Mouse (Mus musculus) adrenal gland, postnatal 4 days (tissue): ENCODE data around the gene Nsmce3. TPM values are rescaled to one million over a fixed set of nuclear protein-coding genes. Genes with fewer than 3 reads are reported as not detected.

Experiments used
- DNase-seq, 2 experiments: peaks; one replicate each; pipeline ENCODE4 v3.0.0; 2021 to 2022; ENCODE audit warnings: low spot score in 2 of 2, mixed read lengths in 2 of 2
- long read RNA-seq, 2 experiments: library from polyadenylated mRNA; stranded (forward); transcript quantifications; one replicate each; pipeline ENCODE4 v2.0.0; 2021
- total RNA-seq, 2 experiments: library from RNA; stranded (reverse); gene quantifications; 2 replicates each; pipeline ENCODE4 v1.2.3; 2021

Gene Nsmce3
- 10 to 100 TPM; 10.8 to 10.9 TPM for total RNA-seq
- long read RNA-seq, experiment 1, full-length matches to known transcripts: 68 of 68 reads
- long read RNA-seq, experiment 1, partial matches to known transcripts: 0 of 68 reads
- long read RNA-seq, experiment 1, other reads (novel, unspliced or antisense): 0 of 68 reads
- long read RNA-seq, experiment 2, full-length matches to known transcripts: 82 of 82 reads
- long read RNA-seq, experiment 2, partial matches to known transcripts: 0 of 82 reads
- long read RNA-seq, experiment 2, other reads (novel, unspliced or antisense): 0 of 82 reads

DNA sequence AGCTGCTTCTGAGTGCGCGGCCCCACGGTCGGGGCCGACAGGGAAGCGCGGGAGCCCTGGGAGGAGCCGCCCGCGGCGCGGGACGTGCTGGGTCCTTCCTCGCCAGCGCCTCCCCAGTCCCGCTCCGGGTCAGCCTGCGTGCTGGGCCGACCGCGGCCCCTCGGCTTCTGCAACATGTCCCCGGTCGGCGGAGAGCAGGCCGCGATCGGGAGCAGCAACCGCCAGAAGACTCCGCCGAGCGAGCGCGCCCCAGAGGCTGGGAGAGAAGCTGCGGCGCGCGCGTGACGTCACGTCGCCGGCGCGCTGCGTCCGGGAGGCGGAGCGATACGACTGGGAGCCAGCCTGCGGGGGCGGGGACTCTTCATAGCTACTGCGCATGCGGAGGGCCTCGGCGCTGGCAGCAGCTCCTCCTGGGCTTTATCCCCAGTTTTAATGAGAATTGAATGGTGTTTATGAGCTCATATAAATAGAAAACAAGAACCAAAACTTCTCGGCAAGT lies at the start of gene Nsmce3:
Gene Nsmce3, minus strand, starts transcription at position 255 of the 499 bp plus-strand sequence.
- DNase-seq: peak; percentile 88 to 90

DNA sequence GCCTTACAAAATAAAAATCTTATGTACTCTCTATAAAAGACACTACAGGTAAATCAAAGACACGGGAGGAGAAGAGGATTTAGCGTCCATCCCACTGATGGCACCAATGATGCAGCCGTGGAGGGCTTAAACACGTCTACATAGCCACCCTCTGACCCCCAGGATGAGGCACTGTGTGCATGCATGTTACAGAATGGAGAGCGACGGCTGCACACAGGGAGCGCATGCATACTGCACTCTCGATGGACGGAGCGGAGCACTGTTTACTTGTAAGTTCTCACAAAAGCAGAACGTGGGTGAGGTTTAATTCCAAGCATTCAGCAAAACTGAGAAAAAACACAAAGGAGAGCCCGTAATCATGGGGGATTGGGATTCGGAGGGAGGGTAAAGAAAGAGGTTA lies 48.4 kb upstream of the Nsmce3 start:
- no peak for DNase-seq

DNA sequence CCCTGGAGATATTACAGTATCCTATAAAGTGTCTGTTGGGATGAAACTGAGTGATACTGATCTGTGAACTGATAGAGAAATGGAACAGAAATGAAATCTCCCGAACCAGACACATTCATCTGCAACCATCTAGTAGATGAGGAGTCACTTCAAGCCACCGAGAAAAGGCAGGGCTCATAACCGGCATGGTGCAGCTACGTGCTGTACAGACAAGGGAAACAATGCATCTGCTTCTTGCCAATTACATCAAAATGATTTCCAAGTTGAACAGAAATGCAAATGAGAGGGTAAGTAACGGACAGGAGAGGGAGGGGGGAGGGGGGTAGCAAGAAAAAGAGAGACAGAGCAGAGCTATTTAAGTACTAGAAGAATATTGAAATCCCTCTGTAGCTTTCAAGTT lies 47.9 kb upstream of the Nsmce3 start:
- DNase-seq: no peak

DNA sequence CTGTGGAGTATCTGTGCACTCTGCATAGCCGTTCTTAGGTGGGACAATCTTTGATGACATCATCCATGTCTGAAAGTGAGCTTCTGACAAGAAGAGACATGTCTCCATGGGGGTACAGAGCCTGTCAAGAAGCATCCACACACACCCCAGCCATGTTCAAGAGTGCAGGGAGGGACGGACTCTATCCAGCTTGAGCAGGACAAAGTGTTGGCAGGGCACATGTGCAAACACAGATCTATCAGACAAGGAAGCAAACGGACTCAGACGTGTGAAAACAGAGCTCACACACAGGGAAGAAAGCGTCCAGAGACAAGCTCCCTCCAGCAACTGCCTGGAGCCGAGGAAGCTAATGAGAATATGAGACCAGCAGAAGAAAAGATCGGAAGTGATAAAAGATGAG lies 43.9 kb upstream of the Nsmce3 start:
- DNase-seq: no peak

DNA sequence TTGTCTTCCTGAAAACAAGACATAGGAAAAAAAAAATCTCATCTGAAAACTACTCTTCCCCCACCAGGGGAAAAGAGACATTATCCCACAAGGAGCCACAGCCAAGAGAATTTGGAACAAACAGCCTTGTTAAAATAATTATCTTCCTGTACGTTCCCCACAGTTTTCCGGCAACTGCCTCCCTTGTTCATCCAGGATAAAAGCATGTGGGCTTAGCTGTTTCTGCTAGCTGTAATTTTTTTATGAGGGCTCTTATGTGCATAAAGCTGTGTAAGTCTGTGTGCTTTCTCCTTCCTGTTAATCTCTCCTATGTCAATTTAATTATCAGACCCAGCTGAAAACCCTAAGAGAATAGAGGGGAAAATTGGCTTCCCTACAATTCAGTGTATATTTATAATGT lies 42.3 kb upstream of the Nsmce3 start:
- DNase-seq: no peak

DNA sequence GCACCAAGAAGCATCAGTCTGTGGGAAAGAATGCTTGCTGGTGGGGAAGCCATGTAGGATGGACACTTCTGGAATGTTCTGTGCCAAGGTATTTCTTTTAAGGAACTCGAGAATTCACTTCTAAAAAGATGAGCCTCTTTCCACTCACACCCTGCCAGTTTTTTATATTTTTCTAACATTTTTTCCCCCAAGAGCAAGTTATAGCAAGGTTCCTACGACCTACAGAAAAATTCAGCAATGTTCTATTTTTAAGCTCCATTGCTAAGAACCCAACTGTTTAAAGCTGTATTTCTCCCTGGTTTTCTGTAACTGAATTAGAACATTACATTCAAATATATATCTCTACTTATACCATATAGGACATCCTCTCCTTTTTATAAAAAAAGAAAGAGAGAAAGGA lies 39.1 kb upstream of the Nsmce3 start:
- DNase-seq: no peak

DNA sequence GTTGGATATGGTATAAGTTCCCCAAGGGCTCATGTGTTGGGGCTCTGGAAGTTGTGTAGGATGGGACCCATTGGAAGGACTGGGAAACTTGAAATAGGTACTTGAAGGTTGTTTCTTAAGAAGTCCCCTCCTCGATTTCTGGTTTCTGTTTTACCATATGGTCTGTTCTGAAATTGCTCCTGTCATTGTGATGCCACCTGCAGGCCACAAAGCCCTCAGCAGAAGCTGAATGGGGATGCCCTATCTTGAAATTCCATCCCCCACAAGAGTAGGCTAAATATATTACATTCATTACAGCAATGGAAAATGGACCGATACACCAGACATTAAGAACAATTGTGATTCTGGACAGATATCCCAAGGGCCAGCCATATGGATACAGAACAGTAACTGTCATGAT lies 37.4 kb upstream of the Nsmce3 start:
- no peak for DNase-seq

DNA sequence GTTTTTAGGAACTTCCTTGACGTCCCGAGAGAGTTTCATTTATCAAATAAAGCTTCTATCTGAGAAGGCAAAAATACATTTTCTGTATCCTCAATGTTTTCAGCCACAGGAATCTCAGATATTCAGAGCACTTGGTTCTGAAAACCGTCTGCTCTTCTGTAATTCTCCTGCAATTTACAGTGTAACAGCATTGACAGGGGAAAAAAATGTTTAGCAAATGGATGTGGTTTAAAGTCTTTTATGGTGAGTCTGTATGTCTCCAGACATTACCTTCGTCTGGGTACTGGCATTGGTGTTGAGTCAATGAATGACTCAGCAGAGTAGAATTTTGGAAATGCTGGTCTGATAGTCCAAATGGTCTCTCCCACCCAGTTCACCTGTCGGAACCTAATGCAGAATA lies 34.2 kb upstream of the Nsmce3 start:
- DNase-seq: no peak

DNA sequence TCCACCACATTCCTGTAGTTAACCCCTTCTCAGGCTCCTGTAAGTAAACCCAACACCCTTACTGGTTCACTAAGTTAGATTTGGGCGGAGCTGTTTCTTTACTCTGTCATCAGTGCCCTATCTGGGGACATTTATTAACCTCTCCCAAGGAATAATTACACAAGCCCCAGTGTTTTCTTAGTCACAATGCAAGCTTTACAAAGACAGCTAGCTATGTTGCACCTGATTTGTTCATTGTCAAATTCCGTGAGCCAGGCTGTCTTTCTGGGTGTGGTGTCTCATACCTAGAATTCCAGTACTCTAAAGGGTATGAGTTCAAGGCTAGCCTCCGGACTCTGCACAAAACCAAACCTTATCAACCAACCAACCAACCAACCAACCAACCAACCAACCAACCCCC lies 32.7 kb upstream of the Nsmce3 start:
- DNase-seq: no peak

DNA sequence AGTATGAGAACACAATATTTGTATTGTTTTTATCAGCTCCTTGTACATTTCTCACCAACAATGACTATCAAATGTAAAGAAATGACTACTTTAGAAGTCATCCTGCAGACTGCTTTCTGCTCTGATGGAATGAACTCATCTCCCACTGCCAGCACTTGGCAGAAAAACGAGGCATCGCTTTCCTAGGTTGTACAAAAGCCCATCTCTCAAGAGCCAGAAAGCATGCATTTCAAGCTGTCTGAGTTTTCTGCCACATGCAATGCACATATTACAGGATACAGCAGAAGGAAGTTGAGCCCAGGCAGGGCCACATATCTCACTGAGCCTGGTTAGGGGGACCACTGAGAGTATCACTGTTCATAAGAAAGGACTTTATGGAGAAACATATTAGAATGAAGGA lies 27.5 kb upstream of the Nsmce3 start:
- DNase-seq: no peak

DNA sequence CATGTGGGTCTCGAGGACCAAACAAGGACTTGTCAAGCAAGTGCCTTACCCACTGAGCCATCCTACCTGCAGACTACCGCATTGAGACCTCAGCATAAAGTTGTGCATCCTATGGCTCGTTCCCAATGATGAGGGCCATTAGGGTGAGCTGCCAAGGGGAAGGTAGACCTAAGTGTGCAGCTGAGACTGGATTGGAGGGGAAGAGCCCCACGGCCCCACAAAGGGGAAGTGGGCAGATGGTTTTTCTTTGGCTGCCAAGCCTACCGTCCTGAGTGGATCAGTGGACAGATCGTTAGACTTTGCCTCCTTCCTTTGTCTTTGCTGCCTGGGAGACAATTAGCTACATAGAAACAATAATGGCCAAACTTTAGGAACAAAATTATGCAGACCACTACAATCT lies 23.8 kb upstream of the Nsmce3 start:
- no peak for DNase-seq

DNA sequence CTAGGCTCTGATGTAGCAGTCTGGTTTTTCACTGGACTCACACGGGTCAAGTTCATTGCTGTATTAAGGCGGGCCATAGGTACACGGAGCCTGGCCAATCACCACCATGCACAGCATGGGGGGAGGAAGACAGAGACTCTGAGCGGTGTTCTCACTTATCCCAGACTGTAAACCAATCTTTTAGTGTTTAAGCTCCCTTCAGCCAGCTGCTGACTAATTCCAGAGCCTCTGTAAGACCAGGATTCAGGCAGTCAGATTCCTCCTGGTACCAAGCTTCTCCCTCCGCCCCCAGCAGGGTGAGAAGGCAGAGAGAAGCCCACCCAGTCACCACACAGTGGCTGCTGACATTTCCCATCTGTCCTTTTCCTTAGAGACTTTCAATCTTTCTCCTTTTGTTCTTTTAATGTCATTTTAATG lies 22.9 kb upstream of the Nsmce3 start:
- no peak for DNase-seq

DNA sequence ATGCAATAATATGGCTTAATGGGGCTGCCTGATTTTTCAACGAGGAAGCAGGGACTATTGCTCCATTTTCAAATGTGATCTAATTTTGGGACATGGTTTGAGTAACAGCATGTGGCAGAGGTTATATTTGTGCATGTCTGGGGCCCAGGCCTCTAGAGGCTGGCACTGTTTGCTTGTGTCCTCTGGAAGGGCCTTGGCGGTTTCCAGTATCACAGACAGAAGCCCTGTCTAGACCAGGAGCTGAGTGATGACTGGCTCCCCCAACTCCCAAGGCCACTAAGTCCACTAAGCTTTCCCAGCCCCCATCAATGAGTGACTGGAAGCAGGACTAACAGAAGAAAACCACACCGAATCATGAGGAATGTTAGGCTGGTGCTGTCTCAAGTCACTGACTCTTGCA lies 18.3 kb upstream of the Nsmce3 start:
- DNase-seq: peak in 1 of 2 experiments; percentile 18

DNA sequence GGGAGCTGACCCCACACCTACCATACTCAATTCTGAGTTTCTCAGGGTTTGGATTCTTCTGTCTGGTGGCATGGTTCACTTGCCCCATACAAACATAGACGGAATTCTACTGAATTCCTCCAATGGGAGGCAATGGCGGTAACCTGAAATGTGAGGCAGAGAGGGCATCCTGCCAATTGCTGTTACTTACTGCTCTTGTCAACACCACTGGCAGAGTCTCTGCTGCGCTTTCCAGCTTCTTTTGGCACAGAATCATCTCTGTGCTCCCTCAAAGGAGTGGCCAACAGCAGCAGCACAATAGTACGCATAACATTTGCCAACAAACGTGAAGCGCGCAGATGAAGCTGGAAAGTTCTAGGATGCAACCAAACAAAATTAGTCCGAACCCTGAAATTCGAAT lies 17.1 kb upstream of the Nsmce3 start:
- no peak for DNase-seq

DNA sequence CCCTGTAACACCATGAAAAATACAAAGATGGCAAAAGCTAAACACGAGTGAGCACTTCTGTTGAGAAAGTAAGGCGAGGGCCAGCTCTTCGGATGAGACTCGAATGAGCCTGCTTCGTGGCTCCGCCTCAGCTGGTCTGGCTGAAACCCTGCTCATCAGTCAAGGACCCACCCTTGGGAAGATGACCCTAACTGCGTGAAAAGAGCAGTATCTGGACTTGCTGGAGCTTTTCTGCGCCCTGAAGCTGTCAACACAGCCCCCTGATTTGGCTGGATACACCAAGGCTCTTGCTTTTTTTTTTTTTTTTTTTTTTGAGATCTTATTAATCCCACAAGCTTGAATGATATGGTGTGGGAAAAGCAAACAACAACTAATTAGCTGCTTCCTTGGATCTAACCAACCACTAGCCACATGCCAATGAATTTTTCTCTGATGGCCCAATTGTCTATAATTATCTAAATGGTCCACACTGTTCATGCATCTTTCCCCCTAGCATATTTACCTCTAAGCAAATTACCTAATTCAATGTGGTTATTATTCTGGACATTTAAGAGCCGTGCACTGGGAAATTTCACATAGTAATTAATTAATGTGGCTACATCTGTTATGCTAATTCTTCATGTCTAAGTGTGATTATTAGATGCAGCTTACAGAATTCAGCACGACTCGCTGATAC lies 11.5 kb upstream of the Nsmce3 start:
- DNase-seq: no peak

DNA sequence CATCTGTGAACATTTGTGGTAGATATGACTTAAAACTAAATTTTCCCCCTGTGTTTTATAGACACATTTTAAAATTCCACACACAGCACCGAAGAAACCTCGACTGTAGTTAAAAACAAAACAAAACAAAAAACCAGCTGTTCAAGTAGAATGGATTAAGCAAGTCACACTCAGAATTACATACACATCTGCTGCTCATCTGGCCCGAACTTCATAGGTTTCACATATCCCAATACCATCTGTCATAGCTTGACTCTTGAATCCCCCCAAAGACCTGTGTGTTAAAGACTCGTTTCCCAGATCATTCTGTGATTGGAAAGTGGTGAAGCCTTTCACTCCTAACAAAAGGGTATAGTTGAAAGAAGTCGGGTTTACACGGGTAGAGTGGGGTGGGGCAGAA lies 9.4 kb upstream of the Nsmce3 start:
- DNase-seq: no peak

DNA sequence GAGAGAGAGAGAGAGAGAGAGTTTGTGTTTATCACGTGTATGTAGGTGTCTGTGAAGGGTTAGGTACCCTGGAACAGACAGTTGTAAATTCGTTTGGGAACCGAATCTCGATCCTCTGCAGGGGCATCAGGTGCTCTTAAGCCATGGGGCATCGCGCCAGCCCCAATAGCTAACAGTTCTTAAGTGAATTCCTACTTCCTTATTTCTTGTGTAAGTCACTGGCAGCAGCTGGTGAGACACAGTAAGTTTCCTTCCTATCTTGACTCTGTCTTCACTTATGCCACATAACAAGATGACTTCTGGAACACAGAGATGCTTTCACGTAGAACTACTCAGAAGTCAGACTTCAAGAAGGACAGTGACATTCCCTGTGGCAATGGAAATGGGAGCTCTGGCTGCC lies 8.6 kb upstream of the Nsmce3 start:
- no peak for DNase-seq

DNA sequence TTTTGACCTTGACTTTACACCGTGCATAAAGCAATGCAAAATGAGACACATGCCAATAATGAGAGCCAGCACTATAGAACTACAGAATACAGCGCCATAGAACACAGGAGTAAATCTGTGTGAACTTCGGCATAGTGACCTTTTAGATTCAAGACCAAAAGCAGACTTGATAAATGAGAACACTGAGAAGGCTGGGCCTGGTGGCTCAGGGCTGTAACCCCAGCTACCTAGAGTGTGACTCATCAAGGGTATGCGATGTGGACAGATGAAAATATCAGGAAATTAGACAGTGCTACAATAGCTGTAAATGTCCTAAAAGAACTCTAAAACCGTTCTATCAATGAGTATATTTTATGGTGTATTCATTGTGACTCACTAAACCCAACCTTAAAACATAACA lies 7.6 kb upstream of the Nsmce3 start:
- no peak for DNase-seq

DNA sequence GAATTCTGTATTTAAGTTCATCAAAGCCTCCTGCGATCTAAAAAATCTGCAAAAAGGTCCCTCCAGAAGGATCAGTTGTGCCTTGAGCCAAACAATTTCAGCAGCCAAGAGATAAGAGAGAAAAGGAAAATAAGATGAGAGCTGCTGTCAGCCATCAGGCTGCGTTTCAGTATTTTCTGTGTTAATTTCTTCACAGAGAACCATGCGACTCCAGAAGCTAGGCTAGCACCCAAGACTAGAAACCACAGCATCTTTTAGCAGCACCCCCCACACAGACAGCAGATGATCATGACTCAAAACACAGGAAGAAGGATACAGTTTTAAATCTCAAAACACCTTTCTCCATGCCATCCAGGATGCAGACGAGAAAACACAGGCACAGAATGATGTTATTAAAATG lies 2.1 kb upstream of the Nsmce3 start:
- DNase-seq: no peak

DNA sequence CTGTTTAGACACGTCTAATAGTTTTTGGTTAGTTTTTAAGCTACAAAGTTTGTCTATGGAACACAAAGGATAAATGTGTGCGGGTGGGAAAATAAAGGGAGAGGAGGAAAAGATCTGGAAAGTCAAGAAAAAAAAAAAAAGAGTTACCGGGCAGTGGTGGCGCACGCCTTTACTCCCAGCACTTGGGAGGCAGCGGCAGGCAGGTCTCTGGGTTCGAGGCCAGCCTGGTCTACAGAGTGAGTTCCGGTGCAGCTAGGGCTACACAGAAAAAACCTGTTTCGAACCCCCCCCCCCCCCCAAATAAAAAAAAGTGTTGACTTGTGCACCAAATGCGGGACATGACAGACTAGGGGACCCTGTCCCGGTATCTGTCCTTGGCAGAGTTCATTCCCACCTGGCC lies 469 bp upstream of the Nsmce3 start:
- DNase-seq: no peak

DNA sequence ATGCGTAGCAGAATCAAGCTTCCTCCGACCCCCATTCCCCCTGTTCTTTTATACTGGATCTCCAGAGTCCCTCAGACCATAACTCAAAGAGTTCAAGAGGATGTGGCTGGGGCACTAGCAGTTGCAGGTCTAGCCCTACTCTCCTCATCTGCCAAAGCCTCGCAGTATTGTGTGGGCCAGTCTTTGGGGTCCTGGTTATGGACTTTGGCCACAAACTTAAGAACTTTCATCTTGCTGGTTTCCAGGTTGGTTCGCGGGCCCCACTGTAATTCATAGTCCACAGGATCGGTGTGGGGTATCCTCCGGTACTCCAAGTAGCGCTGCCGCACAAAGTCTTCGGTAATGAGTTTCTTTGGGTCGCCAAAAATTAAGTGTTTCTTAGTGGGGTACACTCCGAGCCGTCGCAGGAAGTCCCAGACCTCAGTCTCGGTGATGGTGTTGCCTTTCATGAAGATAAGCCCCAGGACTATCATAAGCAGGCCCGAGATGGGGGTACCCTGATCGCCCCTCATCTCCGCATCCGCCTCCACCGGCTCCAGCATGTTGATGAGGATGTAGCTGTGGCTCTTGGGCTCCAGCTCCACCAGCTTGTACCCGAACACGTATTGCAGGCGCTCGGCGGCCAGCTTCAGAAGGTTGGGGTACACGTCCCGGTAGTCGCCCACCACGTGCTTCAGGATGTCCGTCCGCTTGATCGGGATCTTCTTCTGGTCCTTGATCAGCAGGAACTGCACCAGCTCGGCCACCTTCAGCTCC lies 632 bp downstream of the Nsmce3 start:
- no peak for DNase-seq

DNA sequence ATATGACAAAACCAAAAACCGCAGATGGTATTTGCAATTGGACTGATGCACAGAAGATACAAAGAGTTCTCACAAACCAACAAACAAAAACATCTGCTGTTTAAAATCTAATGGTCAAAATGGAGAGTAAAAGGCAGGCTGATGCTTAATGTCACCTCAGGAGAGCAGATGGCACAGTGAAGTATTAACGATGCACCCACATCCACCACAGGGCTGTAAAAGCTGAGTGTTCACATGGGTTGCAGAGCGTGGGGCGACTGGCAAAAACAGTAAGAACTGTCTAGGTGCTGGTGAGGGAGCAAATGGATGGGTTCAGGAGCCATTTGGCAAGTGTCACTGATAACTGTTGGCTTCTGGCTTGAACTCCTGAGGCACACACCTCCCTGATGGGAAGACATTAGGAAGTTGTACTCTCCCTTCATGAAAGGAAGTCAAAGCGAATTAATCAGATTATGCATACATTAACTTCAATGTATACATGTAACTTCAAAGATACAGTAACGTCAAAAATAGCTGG lies 3.2 kb downstream of the Nsmce3 start:
- no peak for DNase-seq
